Mouse (Mus musculus) E14TG2a.4 (cell line): ENCODE measurements at regions not wholly inside any gene's neighbourhood (a gene's known extent, or its start where the extent isn't known, plus 50 kb on each side); places are given as distances from the start of the nearest gene placed in this dataset.

Experiments
- CTCF ChIP-seq: conservative IDR thresholded peaks from 2 replicates; pipeline ENCODE4 v1.5.1; 2014; ENCODE audit warnings: low read length
- NANOG ChIP-seq: IDR thresholded peaks from 2 replicates; pipeline ENCODE4 v1.6.1; 2014; ENCODE audit warnings: borderline replicate concordance, low read length, mixed read lengths
- POU5F1 ChIP-seq: IDR thresholded peaks from 2 replicates; pipeline ENCODE4 v1.6.1; 2014; ENCODE audit warnings: low read length, borderline replicate concordance

DNA sequence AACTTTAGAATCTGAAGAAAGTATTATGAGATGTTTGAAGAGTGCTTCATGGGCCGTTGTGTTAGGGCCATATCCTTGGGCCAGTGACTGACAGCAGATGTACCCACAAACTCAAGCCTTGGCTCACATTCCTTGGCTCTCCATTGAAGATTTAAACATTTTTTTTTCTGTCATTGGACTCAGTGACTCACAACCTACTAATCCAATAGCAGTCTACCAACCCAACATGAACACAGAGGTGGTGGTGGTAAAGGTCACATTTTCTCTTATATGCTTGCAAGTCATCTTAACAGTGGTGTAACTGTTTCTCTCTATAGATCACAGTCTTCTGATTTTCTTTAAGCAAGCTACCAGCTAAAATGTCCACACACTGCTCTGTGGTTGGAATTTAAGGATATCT is 125.5 kb upstream of the Rarb start:
- TF ChIP-seq CTCF, result no peak
- TF ChIP-seq NANOG, result no peak
- no peak for TF ChIP-seq POU5F1
